Mouse (Mus musculus): ENCODE data around the gene Morf4l2. TPM values are rescaled to one million over a fixed set of nuclear protein-coding genes. Genes with fewer than 3 reads are reported as not detected.
"Not testable (repeated sequence)": the region's sequence is repeated elsewhere in the genome, so short reads cannot be mapped to it uniquely, and the experiment has no call there.

Gene Morf4l2
- polyA plus RNA-seq, 1 experiment from 2014 or later = 540 TPM

DNA sequence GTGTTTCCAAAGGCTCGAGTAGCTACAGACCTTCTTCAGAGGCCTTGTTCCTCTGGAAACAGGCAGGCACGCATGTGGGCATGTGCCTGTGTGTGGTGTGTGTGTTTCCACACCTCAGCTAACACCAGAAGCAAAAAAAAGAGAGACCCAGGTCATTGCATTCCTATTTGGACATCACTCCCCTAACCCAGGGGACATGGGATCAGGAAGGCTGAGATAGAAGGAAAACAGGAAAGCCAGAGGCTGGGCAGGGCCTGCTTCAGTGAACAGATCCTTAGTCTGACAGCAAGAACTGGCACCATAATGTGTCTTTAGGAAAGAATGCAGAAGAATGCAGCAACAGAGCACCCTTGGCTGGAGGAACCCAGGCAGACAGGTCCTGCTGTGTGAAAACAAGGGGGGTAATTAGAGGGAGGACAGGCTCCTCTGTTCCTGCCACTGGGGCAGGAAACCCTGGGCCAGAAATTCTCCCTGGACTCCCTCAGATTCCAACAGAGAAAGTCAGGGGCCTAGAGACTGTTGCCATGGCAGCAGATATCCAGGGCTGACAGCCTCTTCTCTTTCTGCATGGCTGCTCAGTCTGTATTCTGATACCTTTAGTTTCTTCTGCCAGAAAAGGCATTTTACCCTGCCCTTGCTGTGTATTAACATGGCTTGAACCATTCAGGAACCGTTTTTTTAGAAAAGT lies 51.7 kb downstream of the Morf4l2 start:
- peak; percentile 92 for ATAC-seq (ENCODE audit: low FRiP score)
- H3K4me3 ChIP-seq; H3K36me3 ChIP-seq; H3K9me3 ChIP-seq; H3K4me2 ChIP-seq; H3K27me3 ChIP-seq; H3K4me1 ChIP-seq (replicated peaks); H3K9ac ChIP-seq: not testable (repeated sequence)
- WGBS = 44% methylated on average over 3 of the region's 3 CpGs
- H3K27ac ChIP-seq = peak overlapping the region; percentile 69

Other genes with a start within 250 kb of the Morf4l2 start
- gene Kir3dl1, start 225.7 kb downstream of the Morf4l2 start, polyA plus RNA-seq (2015; fragmentation: Nextera tagmentation; extraction: Ambion mirVana) = not detected in 2 replicates
- gene Kir3dl2, start 199.6 kb downstream of the Morf4l2 start, polyA plus RNA-seq (2015; fragmentation: Nextera tagmentation; extraction: Ambion mirVana) = not detected in 2 replicates
- 49.1 and 49.8 TPM in 2 replicates for gene Tceal3, start 152.8 kb downstream of the Morf4l2 start, polyA plus RNA-seq (2015; fragmentation: Nextera tagmentation; extraction: Ambion mirVana)
- 19.6 and 21.7 TPM in 2 replicates for gene Tceal1, start 35.7 kb downstream of the Morf4l2 start, polyA plus RNA-seq (2015; fragmentation: Nextera tagmentation; extraction: Ambion mirVana)
- not detected in 2 replicates for gene Glra4, start 36.5 kb upstream of the Morf4l2 start, polyA plus RNA-seq (2015; fragmentation: Nextera tagmentation; extraction: Ambion mirVana)
- gene Plp1, start 79.0 kb upstream of the Morf4l2 start, polyA plus RNA-seq (2015; fragmentation: Nextera tagmentation; extraction: Ambion mirVana) = 15.6 and 19.0 TPM in 2 replicates
- 15.1 and 16.1 TPM in 2 replicates for gene Rab9b, start 125.1 kb upstream of the Morf4l2 start, polyA plus RNA-seq (2015; fragmentation: Nextera tagmentation; extraction: Ambion mirVana)
- not detected in 2 replicates for gene H2bfm, start 183.6 kb upstream of the Morf4l2 start, polyA plus RNA-seq (2015; fragmentation: Nextera tagmentation; extraction: Ambion mirVana)
- gene Tmsb15b2, start 231.8 kb upstream of the Morf4l2 start, polyA plus RNA-seq (2015; fragmentation: Nextera tagmentation; extraction: Ambion mirVana) = 110 and 120 TPM in 2 replicates
- gene Tmsb15l, start 233.2 kb upstream of the Morf4l2 start, polyA plus RNA-seq (2015; fragmentation: Nextera tagmentation; extraction: Ambion mirVana) = 10.9 and 13.9 TPM in 2 replicates
- 38.3 and 46.4 TPM in 2 replicates for gene Tmsb15b1, start 233.2 kb upstream of the Morf4l2 start, polyA plus RNA-seq (2015; fragmentation: Nextera tagmentation; extraction: Ambion mirVana)
- 264 and 268 TPM in 2 replicates for gene Zcchc18, start 249.5 kb upstream of the Morf4l2 start, polyA plus RNA-seq (2015; fragmentation: Nextera tagmentation; extraction: Ambion mirVana)

Measured in hindbrain, embryonic 13.5 days (tissue).